Mouse (Mus musculus) limb, embryonic 14.5 days (tissue): Measurements from ENCODE around the gene Prkar2b. TPM values are rescaled to one million over a fixed set of nuclear protein-coding genes. Genes with fewer than 3 reads are reported as not detected.

Experiments used
- ATAC-seq: fragments of 200-750 bp; cut with Nextera tagmentation; 2 replicates; pipeline ENCODE4 v1.8.0; 2017; ENCODE audit warnings: low read depth, moderate number of reproducible peaks, moderate TSS enrichment; ENCODE audit not compliant: low FRiP score
- DNase-seq: peaks from one replicate; pipeline ENCODE4 v3.0.0-alpha.2; 2015; ENCODE audit warnings: low spot score
- H3K27ac ChIP-seq: fragments of 300-500 bp; sonication (generic); replicated peaks from 2 replicates; pipeline ENCODE4 v1.5.1; 2014; ENCODE audit warnings: low read depth, mild to moderate bottlenecking, low read length, moderate library complexity, mixed read lengths
- H3K27me3 ChIP-seq: fragments of 300-500 bp; sonication (generic); 2 replicates; pipeline ENCODE4 v1.6.1; 2014; ENCODE audit warnings: low read length, mixed read lengths; ENCODE audit not compliant: control insufficient read depth, insufficient read depth
- H3K36me3 ChIP-seq: fragments of 300-500 bp; sonication (generic); 2 replicates; pipeline ENCODE4 v1.6.1; 2014; ENCODE audit warnings: mild to moderate bottlenecking, low read length, moderate library complexity, mixed read lengths; ENCODE audit not compliant: control insufficient read depth, insufficient read depth
- H3K4me1 ChIP-seq: fragments of 300-500 bp; sonication (generic); 2 replicates; pipeline ENCODE4 v1.6.1; 2014; ENCODE audit warnings: antibody characterized with exemption, low read length, mixed read lengths; ENCODE audit not compliant: control insufficient read depth, insufficient read depth
- H3K4me2 ChIP-seq: fragments of 300-500 bp; sonication (generic); replicated peaks from 2 replicates; pipeline ENCODE4 v1.6.1; 2014; ENCODE audit warnings: low read depth, mild to moderate bottlenecking, low read length, moderate library complexity; ENCODE audit not compliant: severe bottlenecking
- H3K4me3 ChIP-seq: fragments of 300-500 bp; sonication (generic); replicated peaks from 2 replicates; pipeline ENCODE4 v1.5.1; 2014; ENCODE audit warnings: low read length
- H3K9ac ChIP-seq: fragments of 300-500 bp; sonication (generic); 2 replicates; pipeline ENCODE4 v1.6.1; 2014; ENCODE audit warnings: mild to moderate bottlenecking, low read depth, low read length, moderate library complexity; ENCODE audit not compliant: severe bottlenecking
- H3K9me3 ChIP-seq: fragments of 300-500 bp; sonication (generic); 2 replicates; pipeline ENCODE4 v1.6.1; 2016; ENCODE audit warnings: low read length; ENCODE audit not compliant: control insufficient read depth
- POLR2A ChIP-seq: fragments of 200-500 bp; IDR thresholded peaks from 2 replicates; pipeline ENCODE4 v1.8.0; 2012; ENCODE audit warnings: inconsistent platforms, mild to moderate bottlenecking, moderate library complexity, borderline replicate concordance; ENCODE audit not compliant: insufficient read depth, insufficient read length; ENCODE audit errors: extremely low read depth
- WGBS: fragments of 180-500 bp; shearing (Covaris S2); extraction: QIAGEN DNeasy Blood & Tissue Kit; methylation state at CpG from one replicate; pipeline ENCODE4 v1.1.7; 2014; 5-methylcytosine and 5-hydroxymethylcytosine counted together
- polyA plus RNA-seq, 2 experiments: library from polyadenylated mRNA; depleted of rRNA in 1 of 2; stranded (reverse) in 1 of 2; unstranded in 1 of 2; fragments of >200 nt; fragmentation: Nextera tagmentation in 1 of 2; extraction: Ambion mirVana in 1 of 2; gene quantifications; 2 replicates each; pipeline versions ENCODE4 v1.2.1 to v1.2.3; 2012 to 2014

Gene Prkar2b
- polyA plus RNA-seq, 2 experiments: 12.2 to 23.9 TPM

- Histone ChIP-seq H3K9me3 (no peaks in the 10 kb centered on the region), H3K4me2 (peak overlapping the region; percentile 91), H3K4me3 (peak overlapping the region; percentile 78), H3K4me1 (peaks cover 3% of the 10 kb centered on the region; the same call in 1 of the 2 replicates), H3K27ac (no peak overlapping the region), H3K27me3 (no peaks in the 10 kb centered on the region), H3K36me3 (no peaks in the 10 kb centered on the region), H3K9ac (no peak overlapping the region)
- DNase-seq (no peak), ATAC-seq (no peak)
- TF ChIP-seq POLR2A: no peak
- WGBS: 26% methylated on average over 6 of the region's 6 CpGs
Observed at GRCm38 (mm10) chr12:32059707-32060106, 1.4 kb downstream of the Prkar2b start.

- DNase-seq (no peak), ATAC-seq (no peak)
- Histone ChIP-seq H3K9me3 (no peaks in the 10 kb centered on the region), H3K4me3 (no peak overlapping the region), H3K4me1 (peaks cover 3% of the 10 kb centered on the region; the same call in 1 of the 2 replicates), H3K4me2 (no peak overlapping the region), H3K27ac (no peak overlapping the region), H3K27me3 (no peaks in the 10 kb centered on the region), H3K36me3 (no peaks in the 10 kb centered on the region), H3K9ac (no peak overlapping the region)
- 71% methylated on average over 2 of the region's 2 CpGs for WGBS
- TF ChIP-seq POLR2A: no peak
Observed at GRCm38 (mm10) chr12:32059135-32059534, 2.0 kb downstream of the Prkar2b start.

GRCm38 (mm10) chr12:32057461-32058199, 3.5 kb downstream of the Prkar2b start:
- no peak for TF ChIP-seq POLR2A
- Histone ChIP-seq H3K4me1 (peaks cover 6% of the 10 kb centered on the region; the same call in 1 of the 2 replicates), H3K27ac (no peak overlapping the region), H3K4me2 (no peak overlapping the region), H3K9me3 (no peaks in the 10 kb centered on the region), H3K4me3 (no peak overlapping the region), H3K9ac (no peak overlapping the region), H3K27me3 (no peaks in the 10 kb centered on the region), H3K36me3 (no peaks in the 10 kb centered on the region)
- ATAC-seq (no peak), DNase-seq (no peak)
- 81% methylated on average over 12 of the region's 12 CpGs for WGBS

GRCm38 (mm10) chr12:32055797-32056196, 5.3 kb downstream of the Prkar2b start:
- Histone ChIP-seq H3K4me1 (peaks cover 2% of the 10 kb centered on the region; the same call in 1 of the 2 replicates), H3K36me3 (no peaks in the 10 kb centered on the region), H3K4me2 (no peak overlapping the region), H3K9ac (no peak overlapping the region), H3K9me3 (no peaks in the 10 kb centered on the region), H3K27me3 (no peaks in the 10 kb centered on the region), H3K4me3 (no peak overlapping the region), H3K27ac (no peak overlapping the region)
- no peak for ATAC-seq
- WGBS: 88% methylated on average over 3 of the region's 3 CpGs
- no peak for TF ChIP-seq POLR2A
- no peak for DNase-seq

- Histone ChIP-seq H3K36me3 (no peaks in the 10 kb centered on the region), H3K4me2 (no peak overlapping the region), H3K9me3 (no peaks in the 10 kb centered on the region), H3K27ac (no peak overlapping the region), H3K9ac (no peak overlapping the region), H3K27me3 (no peaks in the 10 kb centered on the region), H3K4me3 (no peak overlapping the region), H3K4me1 (peaks cover 2% of the 10 kb centered on the region; the same call in 1 of the 2 replicates)
- TF ChIP-seq POLR2A: no peak
- DNase-seq (no peak), ATAC-seq (no peak)
- 56% methylated on average over 9 of the region's 9 CpGs for WGBS
Observed at GRCm38 (mm10) chr12:32054476-32055166, 6.5 kb downstream of the Prkar2b start.
